Mouse (Mus musculus) cerebellum, adult 2 months (tissue): ENCODE data around the gene Prelid1.

ENCODE experiments used
- CTCF ChIP-seq: fragments of 200-500 bp; IDR thresholded peaks from 2 replicates; pipeline ENCODE4 v1.5.1; 2011; ENCODE audit warnings: low read depth, mild to moderate bottlenecking, control low read depth, low read length, moderate library complexity, borderline replicate concordance; ENCODE audit not compliant: insufficient read depth
- POLR2A ChIP-seq: fragments of 200-500 bp; IDR thresholded peaks from 2 replicates; pipeline ENCODE4 v1.6.1; 2011; ENCODE audit warnings: low read length, control low read depth, borderline replicate concordance; ENCODE audit not compliant: insufficient read depth

- TF ChIP-seq POLR2A, result no peak
- TF ChIP-seq CTCF, result no peak
Measured at GRCm38 (mm10) chr13:55328171-55328570, 7.9 kb downstream of the Prelid1 start.
